Mouse (Mus musculus) E14TG2a.4 (cell line): ENCODE data around the gene Mcm6.

Source experiments
- CTCF ChIP-seq: conservative IDR thresholded peaks from 2 replicates; pipeline ENCODE4 v1.5.1; 2014; ENCODE audit warnings: low read length
- NANOG ChIP-seq: IDR thresholded peaks from 2 replicates; pipeline ENCODE4 v1.6.1; 2014; ENCODE audit warnings: borderline replicate concordance, low read length, mixed read lengths

DNA sequence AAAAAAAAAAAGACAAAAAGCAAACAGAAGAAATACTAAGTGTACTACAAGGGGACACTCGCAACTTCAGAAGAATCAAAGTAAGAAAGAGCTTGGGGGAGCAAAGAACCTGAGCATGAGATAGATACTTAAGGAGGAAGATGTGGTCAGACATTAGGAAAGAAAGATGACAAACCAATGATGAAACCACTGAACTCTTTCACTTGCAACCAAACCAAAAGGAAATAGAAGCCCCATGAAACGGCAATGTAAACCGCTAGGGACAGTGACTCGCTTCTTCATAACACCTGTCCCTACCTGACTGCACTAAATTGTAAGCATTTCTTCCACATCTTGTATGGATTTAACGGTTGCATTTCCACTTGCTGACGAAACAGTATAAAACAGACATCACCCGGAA lies 27.0 kb upstream of the Mcm6 start:
- no peak for TF ChIP-seq CTCF
- no peak for TF ChIP-seq NANOG
